Mouse (Mus musculus): ENCODE results near the gene Susd4.

DNA sequence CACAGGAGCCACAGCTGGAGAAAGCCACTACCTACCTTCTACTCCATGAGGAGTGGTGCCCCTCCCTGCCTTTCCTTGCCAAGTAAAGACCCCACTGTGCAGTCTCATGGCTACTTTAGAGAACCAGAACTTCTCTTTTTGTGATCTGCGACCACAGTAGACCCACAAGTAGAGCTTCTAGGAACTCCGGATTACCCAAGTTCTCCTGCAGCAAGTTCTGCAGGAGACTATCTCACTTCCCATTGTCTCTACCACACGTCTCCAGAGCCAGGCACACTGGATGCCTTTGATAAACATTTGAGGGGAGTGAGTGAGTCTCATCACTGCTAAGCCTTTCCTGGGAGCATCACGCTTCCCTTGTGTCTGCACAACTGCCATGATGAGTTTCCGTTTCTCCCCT, 8.8 kb upstream of the Susd4 start:
- TF ChIP-seq NRF1 (IDR thresholded peaks at IDR 0.05; ENCODE audit: low read depth, low read length) (no peak), MAX (IDR thresholded peaks at IDR 0.05; ENCODE audit: low read length) (no peak)

Data from CH12.LX (cell line).